Mouse (Mus musculus) spleen, postnatal 4 days (tissue): ENCODE measurements around the gene Kcnk5.

Experiments
- DNase-seq, 2 experiments: peaks; one replicate each; pipeline ENCODE4 v3.0.0; 2022; ENCODE audit warnings: low spot score in 2 of 2

The Kcnk5 gene

DNA sequence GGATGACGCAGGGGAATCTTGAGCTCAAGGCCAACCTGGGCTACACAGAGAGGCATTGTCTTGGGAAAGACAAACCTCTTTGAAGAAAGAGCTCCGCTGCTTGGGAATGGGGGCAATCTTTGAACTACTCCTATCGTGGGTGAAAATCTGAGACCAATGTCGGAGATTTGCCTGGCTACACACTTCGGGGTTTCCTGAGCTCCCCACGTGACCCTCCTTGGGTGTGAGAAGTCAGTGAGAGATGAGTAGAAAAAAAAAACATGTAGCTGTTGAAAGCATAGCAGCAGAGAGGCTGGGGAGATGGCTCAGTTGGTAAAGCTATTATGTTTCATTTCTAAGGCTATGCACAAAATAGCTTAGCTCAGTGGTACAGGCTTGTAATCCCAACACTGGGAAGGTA, 66.7 kb downstream of the Kcnk5 start:
- DNase-seq, result no peak

DNA sequence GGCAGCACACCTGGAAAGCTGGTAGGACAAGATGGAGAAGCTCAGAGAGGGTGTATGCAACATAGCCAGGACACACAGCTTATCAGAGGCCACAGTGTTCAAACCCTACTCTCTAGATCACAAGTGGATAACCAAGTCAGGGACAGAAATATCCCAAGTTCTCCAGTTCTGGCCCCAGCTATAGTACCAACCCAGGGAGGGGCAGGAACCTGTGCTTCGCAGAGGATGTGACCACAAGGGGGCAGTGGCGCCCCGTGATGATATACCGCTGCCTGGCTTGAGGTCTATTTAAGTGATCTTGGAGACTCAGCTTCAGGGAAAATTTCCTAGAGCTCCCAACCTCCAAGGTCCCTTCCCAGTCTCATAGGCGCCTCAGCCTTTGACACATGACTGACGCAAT, 67.6 kb downstream of the Kcnk5 start:
- peak; percentile 74 to 92 for DNase-seq

DNA sequence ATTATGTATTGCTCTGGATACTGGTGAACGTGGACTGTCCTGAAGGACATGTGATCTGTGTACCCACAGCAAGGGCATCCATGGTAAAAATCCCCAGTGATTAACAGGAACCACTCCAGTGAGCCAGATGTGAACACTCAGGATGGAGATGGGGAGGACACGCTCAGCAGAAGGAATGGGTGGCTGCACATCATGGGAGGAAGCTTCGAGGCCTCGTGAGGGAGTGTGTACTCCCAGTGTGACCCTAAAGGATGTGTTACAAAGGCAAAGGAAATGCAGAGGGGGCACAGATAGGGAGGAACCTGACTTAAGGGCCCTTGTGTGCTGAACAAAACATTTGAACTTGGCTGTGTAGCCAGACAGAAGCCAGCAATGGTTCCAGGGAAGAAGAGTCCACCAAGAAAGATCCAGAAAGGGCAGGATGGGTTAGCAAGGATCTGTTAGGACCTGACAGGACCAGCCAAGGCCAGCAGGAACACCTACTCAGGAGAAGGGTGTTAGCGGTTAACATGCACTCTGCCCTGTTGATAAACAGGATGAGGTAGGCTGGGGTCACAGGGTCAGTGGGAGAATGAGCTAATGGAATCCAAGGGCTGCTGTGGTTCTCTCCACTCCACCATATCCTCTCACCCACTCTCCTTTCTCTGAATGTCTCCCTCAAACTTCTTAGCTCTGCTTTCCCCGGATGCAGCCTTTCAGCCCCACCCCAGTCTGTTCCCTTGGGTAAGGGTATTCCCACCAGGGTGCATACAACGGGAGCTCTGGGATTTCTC, 68.2 kb downstream of the Kcnk5 start:
- no peak for DNase-seq

DNA sequence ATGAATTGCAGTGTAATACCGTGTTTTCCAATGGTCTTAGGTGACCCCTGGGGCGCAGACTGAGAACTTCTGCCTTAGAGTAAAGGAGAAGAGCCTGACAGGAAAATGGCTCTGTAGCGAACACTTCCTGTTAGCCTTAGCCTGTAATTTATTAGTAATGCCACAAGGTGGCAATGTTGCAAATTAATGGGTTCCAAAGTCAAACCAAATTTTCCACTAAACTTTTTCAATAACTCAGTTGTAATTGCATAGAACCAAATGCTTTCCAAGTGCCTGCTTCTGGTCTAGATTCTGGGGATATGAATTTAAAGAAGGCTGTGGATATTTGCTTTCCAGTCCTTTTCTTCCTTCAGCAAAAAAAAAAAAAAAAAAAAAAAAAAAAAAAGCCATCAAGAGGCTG, 69.4 kb downstream of the Kcnk5 start:
- no peak for DNase-seq

DNA sequence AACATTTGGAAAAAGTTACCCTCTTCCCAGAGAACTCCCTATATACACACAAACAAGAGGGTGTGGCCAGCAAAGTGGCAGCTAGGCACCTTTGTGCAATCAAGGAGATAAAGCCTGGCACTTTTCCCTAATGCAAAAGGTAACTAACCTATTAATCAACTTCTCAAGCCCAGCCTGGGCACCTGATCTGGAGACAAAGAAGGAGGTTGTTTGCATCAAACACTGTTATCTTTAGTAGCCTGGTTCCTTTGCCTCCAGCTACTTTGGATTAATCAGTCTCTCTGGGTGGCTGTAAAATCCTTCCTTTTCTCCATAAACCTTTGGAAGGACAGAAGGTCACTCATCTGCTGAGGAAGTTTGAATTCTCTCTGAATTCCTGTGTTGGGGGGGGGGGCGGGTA, 70.7 kb downstream of the Kcnk5 start:
- no peak for DNase-seq

DNA sequence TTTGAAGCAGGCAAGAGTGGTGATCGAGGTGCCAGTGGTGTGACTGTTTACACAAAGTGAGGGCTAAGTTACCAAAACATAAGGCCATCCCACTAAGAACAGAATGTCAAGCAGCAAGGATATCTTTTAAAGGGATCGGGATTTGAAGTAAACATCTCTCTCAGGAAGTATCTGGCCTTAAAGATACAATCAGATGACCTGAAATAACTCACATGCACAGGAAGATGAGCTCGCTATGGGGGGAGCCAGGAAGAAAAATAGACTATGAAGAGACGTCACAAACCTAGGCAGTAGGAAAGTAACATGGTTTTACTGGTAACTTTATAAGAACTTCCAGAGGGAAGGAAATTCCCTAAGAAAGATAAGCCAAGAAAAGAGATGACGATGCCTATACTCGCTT, 75.3 kb downstream of the Kcnk5 start:
- DNase-seq, result no peak

DNA sequence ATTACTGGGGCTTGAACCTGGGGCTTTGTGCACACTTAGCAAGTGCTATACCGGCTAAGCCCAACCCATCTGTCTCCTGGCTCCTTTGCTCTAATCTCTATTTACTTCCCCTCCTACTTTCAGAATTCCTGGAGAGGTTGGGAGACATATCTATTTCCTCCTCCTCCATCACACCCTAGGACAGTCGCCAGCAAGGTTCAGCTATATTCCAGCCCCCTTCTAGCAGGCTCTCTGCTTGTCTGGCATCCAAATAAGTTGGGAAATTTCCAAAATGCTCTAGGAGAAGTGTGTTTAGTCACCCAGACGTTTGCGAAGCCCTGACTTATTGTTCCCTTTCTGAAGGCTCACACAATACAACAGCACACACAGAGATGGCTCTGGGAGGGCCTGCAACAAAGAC, 78.4 kb downstream of the Kcnk5 start:
- DNase-seq, result no peak

DNA sequence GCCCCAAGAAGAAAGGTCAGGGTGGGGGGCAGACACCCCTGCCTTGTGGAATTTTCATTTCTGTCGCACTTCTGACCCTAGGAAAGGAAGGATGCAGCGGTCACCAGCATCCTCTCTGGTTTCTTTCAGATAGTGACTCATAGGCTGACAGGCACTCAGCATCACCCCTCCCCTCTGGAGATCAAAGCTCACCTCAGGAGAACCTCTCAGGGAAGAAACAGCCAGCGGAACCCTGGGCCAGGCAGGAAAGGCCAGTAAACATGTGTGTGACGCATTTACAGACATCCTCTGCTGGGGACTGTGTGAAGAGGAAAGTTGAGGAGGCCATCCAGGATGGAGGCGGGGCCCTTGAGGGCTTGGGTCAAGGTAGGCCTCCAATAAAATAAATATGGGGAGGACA, 83.5 kb downstream of the Kcnk5 start:
- DNase-seq, result no peak

DNA sequence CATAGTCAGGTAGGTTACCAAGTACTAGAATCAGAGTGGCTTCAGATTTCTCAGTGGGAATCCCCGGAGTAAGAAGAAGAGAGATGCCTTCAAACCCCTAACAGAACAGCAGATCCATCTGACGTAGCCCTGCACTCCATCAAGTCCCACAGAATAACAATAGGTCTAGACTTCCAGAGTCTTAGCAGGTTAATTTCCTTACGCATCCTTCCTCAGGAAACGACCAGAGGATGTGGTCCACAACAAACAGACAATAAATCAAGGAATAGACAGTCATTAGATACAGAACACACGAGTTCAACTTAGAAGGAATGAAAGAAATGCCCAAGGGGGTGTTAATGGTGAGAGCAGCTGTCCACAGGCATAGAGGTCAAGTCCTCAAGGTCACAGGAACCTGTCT, 86.7 kb downstream of the Kcnk5 start:
- no peak for DNase-seq

DNA sequence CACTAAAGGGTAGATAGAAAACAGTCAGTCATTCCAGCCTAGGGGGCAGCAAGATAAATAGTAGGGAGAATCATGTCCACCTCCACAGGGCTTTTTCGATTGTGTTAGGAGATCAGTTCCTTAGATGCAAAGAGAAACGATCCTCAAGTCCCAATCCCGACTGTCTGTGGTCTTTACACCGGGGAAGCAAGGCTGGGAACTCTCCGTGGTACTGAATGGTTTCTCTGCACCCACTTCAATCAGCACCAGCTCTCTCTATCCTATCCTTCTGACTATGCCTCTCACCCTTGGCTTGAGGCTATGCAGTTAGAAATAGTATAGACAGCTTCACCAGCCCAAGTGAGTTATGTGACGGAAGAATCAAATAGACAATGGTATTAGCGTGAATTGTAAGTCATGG, 88.1 kb downstream of the Kcnk5 start:
- no peak for DNase-seq
